ENCODE assay signal across 10 mouse cellular contexts in genomic region chr9:64240681-64241080, GRCm38 (mm10). TPM values are rescaled to one million over a fixed set of nuclear protein-coding genes. Genes with fewer than 3 reads are reported as not detected.
A peak's percentile ranks its signal among the peaks of the same experiment; 100 is the strongest.
DNase-seq lines count a peak whose midpoint lies in the region; ATAC-seq lines count a peak whose summit lies in the region.
"Had no signal": no experiment of that assay in that cellular context is flagged by ENCODE, and none has a peak within 500 bp of the region (broad histone marks: within the 10 kb centered on the region; RNA-seq: fewer than 3 reads in every experiment).

No protein-coding gene starts in this region.

- H3K4me2 ChIP-seq in lung, embryonic 15.5 days = peak overlapping the region; percentile 13; the same call in 1 of the 2 replicates
- no peak overlapping the region for H3K4me2 ChIP-seq in embryonic facial prominence, embryonic 15.5 days (replicated peaks)
- peak overlapping the region; percentile 24 for H3K4me2 ChIP-seq in neural tube, embryonic 12.5 days (replicated peaks)
- H3K4me2 ChIP-seq: liver, embryonic 15.5 days had no signal

- no peaks in the 10 kb centered on the region for H3K36me3 ChIP-seq in lung, embryonic 15.5 days
- H3K36me3 ChIP-seq in embryonic facial prominence, embryonic 15.5 days = no peaks in the 10 kb centered on the region
- no peaks in the 10 kb centered on the region for H3K36me3 ChIP-seq in neural tube, embryonic 12.5 days

- peaks cover 21% of the 10 kb centered on the region for H3K4me1 ChIP-seq in lung, embryonic 15.5 days
- H3K4me1 ChIP-seq in embryonic facial prominence, embryonic 15.5 days = 0 out of 2 replicates have a peak, but pooled peaks cover 5% of the 10 kb centered on the region
- H3K4me1 ChIP-seq in neural tube, embryonic 12.5 days = peaks cover 6% of the 10 kb centered on the region

- no peak for DNase-seq in lung, postnatal 25 days (ENCODE audit: low spot score)
- DNase-seq in kidney, postnatal 10 days = peak; percentile 64
- DNase-seq in layer of hippocampus, postnatal 25 days (ENCODE audit: extremely low spot score in 1 of 2, low spot score in 1 of 2) = no peak
- DNase-seq in left cerebral cortex, adult 8-10 months (ENCODE audit: low spot score in 2 of 2) = no peak
- no peak for DNase-seq in ovary, postnatal 10 days (ENCODE audit: low spot score)
- DNase-seq: right cerebral cortex, adult 18-20 months had no signal

- no peak overlapping the region for H3K4me3 ChIP-seq in lung, embryonic 15.5 days
- H3K4me3 ChIP-seq in embryonic facial prominence, embryonic 15.5 days (replicated peaks) = no peak overlapping the region
- no peak overlapping the region for H3K4me3 ChIP-seq in neural tube, embryonic 12.5 days
- H3K4me3 ChIP-seq: liver, embryonic 15.5 days had no signal

- no peaks in the 10 kb centered on the region for H3K9me3 ChIP-seq in lung, embryonic 15.5 days
- H3K9me3 ChIP-seq in embryonic facial prominence, embryonic 15.5 days (replicated peaks) = no peaks in the 10 kb centered on the region
- H3K9me3 ChIP-seq in neural tube, embryonic 12.5 days = no peaks in the 10 kb centered on the region
- H3K9me3 ChIP-seq: liver, embryonic 15.5 days had no signal

- no peak for ATAC-seq in lung, embryonic 15.5 days (ENCODE audit: borderline replicate concordance, extremely low read depth, low FRiP score, low TSS enrichment)
- ATAC-seq in embryonic facial prominence, embryonic 15.5 days (ENCODE audit: insufficient number of reproducible peaks, low FRiP score, low TSS enrichment, low read depth) = no peak
- no peak for ATAC-seq in neural tube, embryonic 12.5 days (ENCODE audit: low FRiP score, low read depth)

- H3K27ac ChIP-seq in lung, embryonic 15.5 days = no peak overlapping the region
- H3K27ac ChIP-seq in embryonic facial prominence, embryonic 15.5 days (replicated peaks) = 0 out of 2 replicates have a peak overlapping the region, but pooled peaks have one; percentile 9
- no peak overlapping the region for H3K27ac ChIP-seq in neural tube, embryonic 12.5 days
- H3K27ac ChIP-seq: liver, embryonic 15.5 days had no signal

- WGBS in lung, embryonic 15.5 days = 28% methylated on average over 8 of the region's 8 CpGs
- 30% methylated on average over 8 of the region's 8 CpGs for WGBS in embryonic facial prominence, embryonic 15.5 days
- 50% methylated on average over 8 of the region's 8 CpGs for WGBS in neural tube, embryonic 12.5 days

- no peak overlapping the region for H3K9ac ChIP-seq in lung, embryonic 15.5 days
- H3K9ac ChIP-seq in embryonic facial prominence, embryonic 15.5 days = no peak overlapping the region
- no peak overlapping the region for H3K9ac ChIP-seq in neural tube, embryonic 12.5 days
- H3K9ac ChIP-seq: liver, embryonic 15.5 days had no signal

- H3K27me3 ChIP-seq in lung, embryonic 15.5 days = no peaks in the 10 kb centered on the region
- H3K27me3 ChIP-seq in embryonic facial prominence, embryonic 15.5 days = no peaks in the 10 kb centered on the region
- H3K27me3 ChIP-seq in neural tube, embryonic 12.5 days (replicated peaks) = no peaks in the 10 kb centered on the region
- H3K27me3 ChIP-seq: liver, embryonic 15.5 days had no signal

RNA-seq across cellular contexts. Expression of gene Uchl4, which starts 5.7 kb away (rescaled TPM):
- 1.1 and 2.4 TPM in 2 replicates for polyA plus RNA-seq in lung, embryonic 15.5 days (2015; fragmentation: Nextera tagmentation; extraction: Ambion mirVana)
- 2.1 and 3.2 TPM in 2 replicates for polyA plus RNA-seq in embryonic facial prominence, embryonic 15.5 days (2015; fragmentation: Nextera tagmentation; extraction: Ambion mirVana)
- polyA plus RNA-seq in neural tube, embryonic 12.5 days (2016; fragmentation: Nextera tagmentation; extraction: Ambion mirVana) = 2.9 and 3.0 TPM in 2 replicates
- 1 to 10 TPM; 3.0 to 3.9 TPM for total RNA-seq in layer of hippocampus, postnatal 25 days (2021)
- total RNA-seq in left cerebral cortex, adult 8-10 months (2022) = 1 to 10 TPM; 1.9 to 2.9 (median 2.5) TPM

RNA-seq across cellular contexts. Expression of gene Map2k1, which starts 12.8 kb away (rescaled TPM):
- polyA plus RNA-seq in lung, embryonic 15.5 days (2015; fragmentation: Nextera tagmentation; extraction: Ambion mirVana) = 69.9 and 70.3 TPM in 2 replicates
- 99.5 and 100 TPM in 2 replicates for polyA plus RNA-seq in embryonic facial prominence, embryonic 15.5 days (2015; fragmentation: Nextera tagmentation; extraction: Ambion mirVana)
- 64.1 and 67.4 TPM in 2 replicates for polyA plus RNA-seq in neural tube, embryonic 12.5 days (2016; fragmentation: Nextera tagmentation; extraction: Ambion mirVana)
- 100 to 1,000 TPM; 294 to 332 TPM for total RNA-seq in layer of hippocampus, postnatal 25 days (2021)
- 100 to 1,000 TPM; 274 to 294 (median 288) TPM for total RNA-seq in left cerebral cortex, adult 8-10 months (2022)

RNA-seq across cellular contexts. Expression of gene Tipin, which starts 40.7 kb away (rescaled TPM):
- 238 and 250 TPM in 2 replicates for polyA plus RNA-seq in lung, embryonic 15.5 days (2015; fragmentation: Nextera tagmentation; extraction: Ambion mirVana)
- polyA plus RNA-seq in embryonic facial prominence, embryonic 15.5 days (2015; fragmentation: Nextera tagmentation; extraction: Ambion mirVana) = 171 and 185 TPM in 2 replicates
- 154 and 159 TPM in 2 replicates for polyA plus RNA-seq in neural tube, embryonic 12.5 days (2016; fragmentation: Nextera tagmentation; extraction: Ambion mirVana)
- total RNA-seq in layer of hippocampus, postnatal 25 days (2021) = 10 to 100 TPM; 13.8 to 19.7 TPM
- 10 to 100 TPM; 19.5 to 24.7 (median 21.5) TPM for total RNA-seq in left cerebral cortex, adult 8-10 months (2022)
